Mouse (Mus musculus): ENCODE results near the gene Prr22.

Gene Prr22

DNA sequence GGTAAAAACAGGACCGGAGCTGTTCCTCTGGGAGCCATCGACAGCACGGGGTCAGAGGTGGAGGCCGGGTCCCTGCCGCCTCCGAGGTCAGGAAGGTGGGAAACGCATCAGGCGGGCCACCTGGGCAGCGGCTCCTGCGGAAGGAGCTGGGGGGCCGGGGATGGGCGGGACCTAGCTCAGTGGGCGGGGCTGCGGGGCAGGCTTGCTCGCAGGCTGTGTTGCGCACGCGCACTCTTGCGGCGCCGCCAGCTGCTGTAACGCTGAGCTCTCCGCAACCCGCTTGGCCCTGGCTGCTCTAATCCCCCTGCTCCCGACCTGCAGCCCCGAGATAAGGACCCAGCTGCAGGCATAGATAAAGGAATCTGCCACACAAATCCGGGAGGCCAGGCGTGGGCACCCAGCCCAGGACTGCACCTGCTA, 8.0 kb upstream of the Prr22 start:
- peak; percentile 96 for DNase-seq

DNA sequence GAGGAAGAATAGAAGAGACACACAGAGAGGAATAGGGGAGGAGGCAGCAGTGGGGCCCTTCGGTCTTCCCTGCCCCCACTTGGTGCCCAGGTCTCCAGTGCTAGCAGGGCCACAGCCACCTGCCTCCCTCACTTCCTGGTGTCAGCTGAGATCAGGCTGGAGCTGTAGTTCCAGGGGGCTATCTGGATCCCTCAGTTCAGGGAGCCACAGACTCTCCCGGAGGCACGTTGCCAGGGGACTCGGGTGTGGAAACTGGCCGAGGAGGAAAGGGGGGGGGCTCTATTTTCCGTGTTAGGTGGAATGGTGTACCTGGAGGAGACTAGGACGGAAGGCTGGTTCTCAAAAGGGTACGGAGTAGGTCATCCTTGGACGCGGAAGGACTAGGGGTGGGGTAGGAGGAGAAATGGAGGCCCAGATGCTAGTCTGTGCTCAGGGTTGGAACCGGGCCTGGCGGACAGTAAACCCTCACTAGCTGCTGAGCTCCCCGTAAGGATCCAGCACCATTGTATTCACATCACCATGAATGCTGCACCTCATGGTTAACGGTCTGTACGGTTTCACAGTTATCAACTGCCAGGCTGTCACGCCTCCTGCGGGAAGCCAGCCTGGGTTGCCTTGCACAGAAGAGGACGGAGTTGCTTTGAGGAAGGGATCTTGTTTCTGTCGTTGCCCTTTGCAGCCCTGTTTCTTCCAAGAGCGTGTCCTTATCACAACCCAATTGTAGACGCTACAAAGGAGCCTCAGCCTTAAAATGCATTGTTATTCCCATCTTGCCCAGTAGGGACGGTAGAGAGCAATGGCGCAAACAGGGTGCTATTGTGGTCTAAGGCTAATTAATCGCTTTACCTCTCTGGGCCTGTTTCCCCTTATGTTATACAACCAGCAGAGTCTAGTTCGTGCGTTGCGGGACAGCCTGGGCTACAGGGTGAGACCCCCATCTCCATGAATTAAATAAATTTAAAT, 7.0 kb upstream of the Prr22 start:
- peak; percentile 54 for DNase-seq

DNA sequence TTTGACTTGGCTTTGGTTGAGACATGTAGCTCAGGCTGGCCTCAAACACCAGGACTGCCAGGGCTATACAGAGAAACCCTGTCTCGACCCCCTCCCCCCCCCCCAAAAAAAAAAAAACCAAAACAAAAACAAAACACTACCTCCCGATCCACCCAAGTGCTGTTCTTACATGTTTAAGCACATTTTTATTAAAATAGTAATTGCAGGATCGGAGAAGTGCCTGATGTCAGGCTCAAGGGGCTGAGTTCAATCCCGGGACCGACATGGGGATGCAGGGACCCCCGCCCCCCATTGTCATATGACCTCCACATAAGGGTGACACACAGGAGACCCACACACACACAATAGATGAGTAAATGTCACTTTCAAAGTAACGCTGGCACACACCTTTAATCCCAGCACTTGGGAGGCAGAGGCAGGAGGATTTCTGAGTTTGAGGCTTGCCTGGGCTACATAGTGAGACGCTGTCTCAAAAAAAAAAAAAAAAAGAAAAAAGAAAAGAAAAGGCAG, 6.3 kb upstream of the Prr22 start:
- no peak for DNase-seq

DNA sequence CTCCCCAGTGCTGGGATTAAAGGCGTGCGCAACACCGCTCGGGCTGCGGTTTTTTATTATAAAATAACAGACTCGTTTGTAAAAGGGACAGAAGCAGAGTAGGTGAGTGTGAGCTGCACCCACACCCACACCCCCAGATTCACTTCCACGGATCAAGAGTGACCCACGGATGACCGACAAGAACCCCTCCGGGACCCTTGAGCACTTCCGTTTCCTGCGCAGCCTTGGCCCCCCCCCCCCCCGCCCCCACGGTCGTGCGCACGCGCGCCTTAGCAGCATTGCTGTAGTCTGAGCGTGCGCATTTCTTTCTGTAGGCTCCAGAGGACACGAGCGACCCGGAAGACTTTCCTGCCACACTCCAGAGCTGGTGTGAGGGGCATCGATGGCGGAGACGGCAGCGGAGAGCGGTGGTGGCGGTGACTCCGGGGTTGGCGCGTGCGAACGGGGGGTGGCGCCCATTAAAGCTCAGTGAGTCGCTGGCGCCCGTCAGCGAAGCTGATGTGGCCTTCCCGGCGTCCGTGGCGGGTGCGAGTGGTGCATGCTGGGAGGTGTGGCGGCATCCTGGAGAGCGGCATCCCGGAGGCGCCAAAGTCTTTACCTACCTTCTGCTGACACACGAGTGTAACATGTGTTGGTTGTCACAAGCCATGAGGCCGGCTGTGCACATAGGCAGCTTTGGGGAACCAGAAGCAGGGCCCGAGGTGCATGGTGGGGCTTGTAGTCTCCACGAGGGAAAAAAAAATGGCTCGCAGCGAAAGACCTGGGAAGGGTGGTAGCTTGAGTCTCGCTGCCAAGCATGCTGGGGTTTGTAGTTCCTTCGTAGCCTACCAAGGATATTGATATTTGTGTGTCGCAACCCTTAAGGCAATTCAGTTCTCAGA, 5.3 kb upstream of the Prr22 start, which contains the start of gene Dus3l:
Dus3l (plus strand) TSS at position 284 of the 881 bp plus-strand sequence.
- DNase-seq: peak; percentile 94

DNA sequence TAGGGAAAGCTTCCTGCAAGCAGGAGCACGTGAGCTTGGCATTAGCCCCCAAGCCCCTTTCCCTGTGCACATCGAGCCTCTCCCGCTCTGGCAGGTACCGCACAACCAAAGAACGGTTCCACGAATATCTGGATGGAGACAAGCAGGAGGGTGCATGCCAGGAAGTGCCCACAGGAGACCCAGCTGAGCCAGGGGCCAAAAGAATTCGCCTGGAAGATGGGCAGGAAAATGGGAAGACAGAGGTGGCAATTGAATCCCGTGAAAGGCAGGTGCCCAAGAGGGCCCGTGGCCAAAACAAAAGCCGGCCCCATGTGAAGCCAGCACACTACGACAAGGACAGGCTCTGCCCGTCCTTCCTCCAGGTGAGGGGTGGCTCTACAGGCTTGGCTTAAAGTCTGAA, 4.6 kb upstream of the Prr22 start:
- DNase-seq: no peak

- no peak for DNase-seq
Observed at GRCm38 (mm10) chr17:56766631-56767405, 3.2 kb upstream of the Prr22 start.

GRCm38 (mm10) chr17:56767531-56768135, 2.4 kb upstream of the Prr22 start:
- no peak for DNase-seq

- DNase-seq: no peak
Observed at GRCm38 (mm10) chr17:56768941-56769340, 1.1 kb upstream of the Prr22 start.

- DNase-seq: no peak
Observed at GRCm38 (mm10) chr17:56777568-56777967, 7.5 kb downstream of the Prr22 start.

- peak; percentile 22 for DNase-seq
Observed at GRCm38 (mm10) chr17:56778779-56779362, 8.8 kb downstream of the Prr22 start.

DNA sequence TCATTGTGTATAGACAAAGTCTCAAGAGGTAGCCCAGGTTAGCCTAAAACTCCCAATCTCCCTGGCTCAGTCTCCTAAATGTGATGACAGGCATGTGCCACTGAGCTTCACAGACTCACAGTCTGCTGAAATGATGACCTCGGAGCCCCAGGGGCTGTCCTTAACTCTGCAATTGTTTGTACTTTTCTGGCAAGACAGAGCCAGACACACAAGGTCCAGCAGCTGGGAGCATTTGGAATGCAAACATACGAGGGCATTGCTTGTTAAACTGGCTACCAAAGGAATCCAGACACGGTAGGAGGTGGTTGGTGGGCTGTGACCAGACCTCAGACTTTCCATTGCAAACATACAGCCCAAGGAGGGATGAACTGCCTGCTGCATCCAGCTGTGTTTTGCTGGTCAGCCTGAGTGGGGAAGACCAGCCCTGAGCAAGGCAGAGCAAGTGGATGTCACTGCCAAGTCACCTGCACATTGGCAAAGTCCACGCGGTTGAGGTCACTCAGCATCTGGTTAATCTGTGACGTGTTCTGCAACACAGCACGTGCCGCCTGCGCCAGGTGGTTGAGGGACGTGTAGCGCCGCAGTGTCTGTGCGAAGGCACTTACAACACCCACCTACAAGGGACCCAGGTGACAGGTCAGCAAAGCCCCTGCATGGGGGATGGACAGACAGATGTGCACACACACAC, 10.4 kb downstream of the Prr22 start:
- no peak for DNase-seq

- DNase-seq: no peak
Observed at GRCm38 (mm10) chr17:56788886-56789285, 18.8 kb downstream of the Prr22 start.

DNA sequence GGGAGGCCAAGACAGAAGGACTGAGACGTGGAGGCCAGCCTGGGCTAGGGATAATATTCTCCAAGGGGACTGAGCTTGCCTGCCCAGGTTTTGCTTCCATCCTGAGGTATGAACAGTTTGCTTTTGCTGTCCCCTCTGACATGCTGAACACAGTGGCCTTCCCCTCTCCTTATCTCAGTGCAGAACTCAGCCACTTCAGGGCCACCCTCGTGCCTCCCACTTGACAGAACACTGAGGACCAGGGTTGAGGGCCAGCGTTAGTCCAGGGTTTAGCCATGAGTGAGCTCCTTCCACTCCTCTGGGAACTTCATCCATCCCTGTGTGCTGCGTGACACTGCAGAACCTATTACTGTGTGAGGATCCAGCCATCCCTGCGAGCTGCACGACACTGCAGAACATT, 19.2 kb downstream of the Prr22 start:
- DNase-seq: no peak

- DNase-seq: no peak
Observed at GRCm38 (mm10) chr17:56792588-56792987, 22.5 kb downstream of the Prr22 start.

- DNase-seq: no peak
Observed at GRCm38 (mm10) chr17:56793614-56794319, 23.7 kb downstream of the Prr22 start.

DNA sequence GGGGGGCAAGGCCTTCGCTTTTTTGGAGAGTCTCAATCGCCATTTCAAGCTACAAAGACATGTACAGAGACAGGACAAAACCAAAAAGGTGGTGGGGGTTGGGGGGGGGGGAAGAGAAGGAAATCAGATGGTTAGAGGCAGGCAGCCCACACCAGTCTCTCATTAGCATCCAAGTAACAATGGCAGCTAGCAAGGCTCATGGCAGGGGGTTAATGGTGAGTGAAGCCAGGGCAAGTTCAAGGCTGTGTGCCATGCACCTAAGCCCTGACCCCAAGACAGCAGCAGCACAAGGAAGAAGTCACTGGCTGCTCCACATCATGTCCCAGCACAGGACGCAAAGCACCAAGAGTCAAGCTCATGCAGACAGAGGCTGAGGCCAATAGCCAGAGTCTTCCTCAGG, 29.2 kb downstream of the Prr22 start:
- no peak for DNase-seq

DNA sequence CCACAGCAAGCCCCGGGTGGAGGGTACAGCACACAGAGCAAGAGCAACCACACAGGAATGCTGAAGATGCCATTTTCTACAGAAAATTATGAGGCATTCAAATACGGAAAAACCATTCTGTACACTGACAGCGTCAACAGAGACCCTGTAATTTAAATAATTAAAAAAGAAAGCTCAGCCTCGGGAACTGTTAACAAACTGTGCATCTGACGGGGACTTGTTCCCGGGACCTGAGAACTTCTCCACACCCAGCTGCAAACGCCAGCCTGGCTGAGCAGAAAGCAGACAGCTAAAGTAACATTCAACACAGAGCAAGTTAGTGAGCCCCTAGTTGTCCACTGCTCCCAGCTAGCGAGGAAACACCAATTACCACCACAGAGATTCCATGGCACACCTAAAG, 32.0 kb downstream of the Prr22 start:
- no peak for DNase-seq

DNA sequence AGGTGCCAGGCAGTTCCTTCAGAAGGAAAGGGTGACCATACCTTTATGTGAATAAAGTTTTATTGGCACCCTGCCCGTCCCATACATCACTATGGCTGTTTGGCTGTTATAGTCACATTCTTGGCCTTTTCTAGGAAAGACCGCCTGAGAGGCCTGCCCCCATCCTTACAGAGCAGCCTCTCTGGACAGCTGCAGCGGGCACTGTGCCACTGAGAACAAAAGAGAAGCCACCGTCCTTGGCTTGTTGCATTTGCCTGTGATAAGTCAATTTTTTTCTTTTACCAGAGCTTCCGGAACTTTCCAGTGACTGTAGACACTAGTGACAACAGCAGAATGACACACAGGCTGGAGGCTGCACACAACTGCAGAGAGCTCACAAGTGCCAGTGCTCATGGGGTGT, 34.9 kb downstream of the Prr22 start:
- DNase-seq: no peak

DNA sequence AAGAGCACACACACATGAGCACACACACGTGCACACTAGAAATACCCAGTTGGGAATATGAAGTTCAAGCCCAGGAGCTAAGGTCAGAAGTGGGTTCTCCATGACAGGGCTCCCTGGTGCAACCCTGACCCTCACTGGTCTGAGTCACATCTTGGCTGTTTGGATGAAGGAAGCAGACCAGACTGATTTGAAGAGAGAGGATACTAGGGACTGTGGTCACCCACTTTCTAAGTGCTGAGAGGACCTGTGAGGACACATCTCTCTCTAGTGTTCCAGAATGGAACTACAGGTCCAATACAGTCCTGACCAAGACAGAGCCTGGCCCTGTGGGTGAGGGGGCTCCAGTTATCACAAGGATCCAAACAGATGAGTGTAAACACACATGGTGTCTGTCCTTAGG, 35.7 kb downstream of the Prr22 start:
- DNase-seq: no peak

GRCm38 (mm10) chr17:56808518-56808917, 38.5 kb downstream of the Prr22 start:
- peak; percentile 86 for DNase-seq

Measured in embryo, embryonic 11 days (tissue).